Mouse (Mus musculus) heart, adult 2 months (tissue): ENCODE data around the gene Esp34.

Source experiments
- CTCF ChIP-seq: fragments of 200-600 bp; IDR thresholded peaks from 2 replicates; pipeline ENCODE4 v1.8.1; 2022; ENCODE audit warnings: antibody characterized with exemption, mild to moderate bottlenecking, moderate library complexity
- EP300 ChIP-seq: fragments of 200-500 bp; IDR thresholded peaks from 2 replicates; pipeline ENCODE4 v1.6.1; 2011; ENCODE audit warnings: low read depth, low read length, control low read depth; ENCODE audit not compliant: insufficient read depth
- POLR2A ChIP-seq: fragments of 200-500 bp; IDR thresholded peaks from 2 replicates; pipeline ENCODE4 v1.6.1; 2011; ENCODE audit warnings: mild to moderate bottlenecking, low read depth, low read length, control low read depth; ENCODE audit not compliant: insufficient read depth

DNA sequence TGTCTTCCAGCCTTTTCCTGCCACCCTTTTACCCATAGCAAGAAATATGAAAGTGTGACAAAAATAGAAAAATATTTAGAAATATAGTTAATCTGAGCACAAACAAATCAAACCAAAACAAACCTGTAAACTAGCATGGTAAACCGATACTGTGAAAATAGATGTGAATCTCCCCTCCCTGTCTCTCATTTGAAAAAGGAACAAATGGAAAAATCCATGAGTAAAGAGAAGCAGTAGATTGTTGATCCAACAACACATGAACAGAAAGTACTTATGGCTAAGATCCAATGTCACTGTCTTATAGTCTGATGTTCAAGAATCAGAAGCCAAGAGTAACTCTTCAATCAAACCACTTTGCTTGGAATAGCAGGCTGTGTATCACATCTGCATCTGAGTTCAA, at the start of gene Esp34:
- TF ChIP-seq CTCF = no peak
- TF ChIP-seq POLR2A = no peak
- no peak for TF ChIP-seq EP300
